Mouse (Mus musculus) cerebellum, postnatal 25 days (tissue): ENCODE results near the gene Rab37.
A peak's percentile ranks its signal among the peaks of the same experiment; 100 is the strongest.

Source experiments
- DNase-seq, 2 experiments: peaks; one replicate each; pipeline ENCODE4 v3.0.0; 2021; ENCODE audit warnings: mixed read lengths in 2 of 2

The Rab37 gene

GRCm38 (mm10) chr11:115138597-115139262, 47.5 kb downstream of the Rab37 start:
- DNase-seq, result no peak

- DNase-seq, result no peak
These were observed 50.7 kb downstream of the Rab37 start for GRCm38 (mm10) chr11:115141970-115142369.

GRCm38 (mm10) chr11:115147813-115148212, 56.6 kb downstream of the Rab37 start:
- DNase-seq, result no peak

GRCm38 (mm10) chr11:115150741-115151254, 59.6 kb downstream of the Rab37 start:
- DNase-seq, result no peak

GRCm38 (mm10) chr11:115151755-115152429, 60.7 kb downstream of the Rab37 start:
- DNase-seq, result peak; percentile 86 to 90

- DNase-seq, result no peak
These were observed 61.9 kb downstream of the Rab37 start for GRCm38 (mm10) chr11:115153088-115153487.

GRCm38 (mm10) chr11:115153699-115154292, 62.6 kb downstream of the Rab37 start:
- peak; percentile 87 to 92 for DNase-seq

- DNase-seq, result no peak
These were observed 63.9 kb downstream of the Rab37 start for GRCm38 (mm10) chr11:115155053-115155634.

GRCm38 (mm10) chr11:115157933-115158719, 66.9 kb downstream of the Rab37 start:
- DNase-seq, result no peak

GRCm38 (mm10) chr11:115160016-115160797, 69.0 kb downstream of the Rab37 start:
- DNase-seq, result peak; percentile 94 to 97

- DNase-seq, result peak; percentile 85 to 92
These were observed 69.8 kb downstream of the Rab37 start for GRCm38 (mm10) chr11:115160883-115161577.

- DNase-seq, result no peak
These were observed 70.5 kb downstream of the Rab37 start for GRCm38 (mm10) chr11:115161578-115162204.

GRCm38 (mm10) chr11:115162205-115162601, 71.0 kb downstream of the Rab37 start:
- DNase-seq, result no peak

- DNase-seq, result peak; percentile 99
These were observed 71.7 kb downstream of the Rab37 start, which contains the start of gene Slc9a3r1 for GRCm38 (mm10) chr11:115162832-115163480. Slc9a3r1 (plus strand) TSS chr11:115163341.

GRCm38 (mm10) chr11:115163568-115164150, 72.4 kb downstream of the Rab37 start:
- peak in 1 of 2 experiments; percentile 70 for DNase-seq

GRCm38 (mm10) chr11:115164341-115164975, 73.2 kb downstream of the Rab37 start:
- DNase-seq, result no peak

- DNase-seq, result peak; percentile 66 to 72
These were observed 73.7 kb downstream of the Rab37 start for GRCm38 (mm10) chr11:115164976-115165374.

GRCm38 (mm10) chr11:115166776-115167175, 75.5 kb downstream of the Rab37 start:
- no peak for DNase-seq
